Mouse (Mus musculus): ENCODE data around the gene Ccl22.

Gene Ccl22

DNA sequence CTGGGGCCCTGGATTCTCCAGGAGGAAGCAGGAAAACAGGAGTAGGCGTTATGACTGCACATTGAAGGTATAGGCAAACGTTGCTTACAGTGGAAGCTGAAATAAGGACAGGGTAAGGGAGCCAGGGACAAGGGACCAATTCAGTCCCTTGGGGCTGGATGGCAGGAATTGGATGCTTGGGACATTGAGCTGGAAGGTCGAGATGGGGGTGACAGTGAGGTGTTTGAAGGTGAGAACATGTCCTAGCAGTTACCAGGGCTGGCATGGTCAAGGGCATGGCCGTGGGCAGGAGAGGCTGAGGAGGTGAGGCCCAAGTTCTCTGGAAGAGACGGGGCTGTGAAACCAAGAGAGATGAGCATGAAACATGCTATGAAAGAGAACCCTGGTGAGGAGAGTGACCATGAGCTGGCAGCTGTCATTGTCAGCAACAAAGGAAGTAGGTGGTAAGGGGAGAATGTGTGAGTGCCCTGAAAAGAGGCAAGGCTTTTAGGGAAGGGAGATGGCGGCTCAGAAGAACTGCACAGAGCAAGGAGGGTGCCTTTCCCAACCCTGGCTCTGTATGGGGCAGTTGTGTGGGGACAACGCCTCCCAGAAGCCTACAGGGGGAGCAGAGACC is 10.5 kb upstream of the Ccl22 start:
- DNase-seq (ENCODE audit: low read depth, low spot score) = no peak

DNA sequence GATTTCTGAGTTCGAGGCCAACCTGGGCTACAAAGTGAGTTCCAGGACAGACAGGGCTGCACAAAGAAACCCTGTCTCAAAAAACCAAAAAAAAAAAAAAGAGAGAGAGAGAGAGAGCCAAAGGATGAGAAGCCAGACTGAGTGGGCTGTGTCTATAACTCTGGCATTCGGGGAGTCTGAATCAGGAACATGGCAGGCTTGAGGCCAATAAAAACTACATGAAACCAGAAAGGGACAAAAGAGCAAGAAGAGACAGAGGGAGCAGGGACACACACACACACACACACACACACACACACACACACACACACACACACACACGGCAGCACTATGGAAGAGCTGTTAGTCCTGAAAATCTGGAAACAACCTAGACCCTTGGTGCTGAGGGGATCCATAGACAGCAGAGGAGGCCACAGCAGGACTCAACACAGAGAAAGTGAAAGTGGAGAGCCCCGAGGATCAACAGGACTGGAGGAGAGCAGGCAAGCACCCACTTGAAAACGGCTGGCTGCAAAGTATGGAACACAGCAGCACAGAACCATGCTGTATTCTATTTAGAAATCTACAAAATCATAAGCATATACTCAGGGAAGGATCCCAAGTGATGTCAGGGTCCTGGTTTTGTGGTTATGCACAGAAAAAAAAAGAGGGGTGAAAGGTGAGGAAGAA is 9.8 kb upstream of the Ccl22 start:
- no peak for DNase-seq (ENCODE audit: low read depth, low spot score)

GRCm38 (mm10) chr8:94739829-94740228 is 5.6 kb upstream of the Ccl22 start:
- no peak for DNase-seq (ENCODE audit: low read depth, low spot score)

- DNase-seq (ENCODE audit: low read depth, low spot score) = no peak
Observed at GRCm38 (mm10) chr8:94740591-94740990, 4.8 kb upstream of the Ccl22 start.

DNA sequence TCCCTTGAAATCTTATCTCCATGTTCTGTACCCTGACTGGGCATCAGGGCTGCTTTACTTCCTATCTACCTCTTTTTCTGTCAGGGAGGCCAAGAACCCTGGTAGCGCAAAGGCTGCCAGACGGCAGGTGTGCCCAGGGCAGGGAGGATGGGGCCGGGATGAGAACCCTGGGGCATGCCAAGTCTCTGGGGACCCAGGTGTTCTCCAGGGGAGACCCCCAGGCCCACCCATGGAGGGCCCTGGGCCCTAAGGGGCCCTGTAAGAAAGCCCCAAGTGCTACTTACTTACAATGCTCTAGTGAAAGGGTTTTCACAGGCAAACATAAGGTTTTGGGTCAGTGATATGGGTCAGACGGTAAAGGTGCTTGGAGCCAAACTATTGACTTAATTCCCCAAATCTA is 3.7 kb upstream of the Ccl22 start:
- DNase-seq (ENCODE audit: low read depth, low spot score) = no peak

DNA sequence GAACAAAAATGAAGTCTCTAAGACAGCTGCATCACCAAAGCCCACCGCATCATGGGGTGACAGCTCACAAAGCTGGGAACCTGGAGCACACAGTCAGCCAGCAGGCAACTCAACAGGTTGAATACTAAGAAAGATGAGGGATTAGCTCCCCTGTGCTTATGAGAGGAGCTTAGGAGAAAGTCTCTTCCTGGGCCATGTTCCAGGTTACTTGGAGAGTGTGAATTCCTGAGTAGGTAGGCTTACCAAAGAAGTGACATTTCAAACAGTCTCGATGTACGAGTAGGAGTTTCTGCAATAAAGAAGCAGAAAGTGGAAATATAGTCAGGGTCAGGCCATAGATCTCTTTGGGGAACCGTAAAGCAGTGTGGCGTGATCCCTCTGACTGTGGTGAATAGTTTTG is 906 bp upstream of the Ccl22 start:
- no peak for DNase-seq (ENCODE audit: low read depth, low spot score)

DNA sequence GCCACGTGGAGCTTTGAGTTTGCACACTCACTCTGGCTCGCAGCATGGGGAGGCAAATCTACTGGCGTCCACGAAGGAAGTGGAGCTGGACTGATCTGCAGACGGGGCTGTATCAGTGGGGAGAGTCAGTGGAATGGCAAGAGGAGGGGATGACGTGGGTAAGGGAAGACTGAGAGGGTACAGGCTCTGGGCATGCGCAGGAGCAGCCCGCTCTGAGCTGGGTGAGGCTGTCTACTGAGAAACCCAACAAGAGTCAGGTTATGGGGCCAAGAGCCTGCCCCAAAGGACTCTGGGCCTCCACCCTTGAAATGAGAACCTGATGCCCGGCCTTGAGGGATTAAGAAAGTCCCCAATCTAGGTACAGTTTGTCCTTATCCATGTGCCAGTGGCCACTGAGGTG is 418 bp upstream of the Ccl22 start:
- no peak for DNase-seq (ENCODE audit: low read depth, low spot score)

GRCm38 (mm10) chr8:94746832-94747231 is 1.4 kb downstream of the Ccl22 start:
- no peak for DNase-seq (ENCODE audit: low read depth, low spot score)

- no peak for DNase-seq (ENCODE audit: low read depth, low spot score)
Observed at GRCm38 (mm10) chr8:94748363-94748762, 3.0 kb downstream of the Ccl22 start.

GRCm38 (mm10) chr8:94749942-94750341 is 4.6 kb downstream of the Ccl22 start:
- no peak for DNase-seq (ENCODE audit: low read depth, low spot score)

DNA sequence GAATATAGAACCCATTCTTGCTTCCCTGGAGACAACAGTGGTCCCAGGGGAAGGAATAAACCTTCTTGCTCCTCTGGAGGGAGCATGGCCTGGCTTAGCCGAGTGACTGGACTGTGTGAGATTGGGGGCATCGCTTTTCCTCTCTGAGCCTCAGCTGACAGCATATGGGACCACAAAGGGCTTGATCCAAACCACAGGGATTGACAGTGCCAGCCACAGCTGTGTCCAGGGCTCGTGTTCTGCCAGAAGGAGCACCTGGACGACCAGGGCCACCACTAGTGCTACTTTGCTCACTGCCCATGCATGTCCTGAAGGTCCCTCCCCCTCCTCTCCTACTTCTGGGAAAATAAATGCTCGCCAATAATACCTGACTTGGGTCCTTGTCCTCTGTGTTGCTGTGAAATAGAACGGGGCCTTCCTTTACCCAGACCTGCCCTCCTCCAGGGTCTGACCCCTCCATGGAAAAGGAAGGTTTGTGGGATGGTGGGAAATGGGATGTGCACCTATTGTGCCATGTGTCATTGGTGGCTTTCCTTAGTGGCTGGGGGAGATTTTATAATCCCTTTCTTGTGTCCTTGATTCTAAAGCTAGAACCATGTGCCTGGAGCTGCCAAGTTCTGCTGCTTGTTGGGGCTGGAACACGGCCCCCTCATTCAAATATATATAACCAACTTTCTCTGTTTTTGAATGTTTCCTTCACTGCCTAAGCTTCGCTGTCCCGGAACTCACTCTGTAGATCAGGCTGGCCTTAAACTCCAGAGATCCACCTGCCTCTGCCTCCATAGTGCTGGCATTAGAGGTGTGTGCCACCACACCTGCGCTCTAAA is 5.8 kb downstream of the Ccl22 start:
- DNase-seq (ENCODE audit: low read depth, low spot score) = no peak

- DNase-seq (ENCODE audit: low read depth, low spot score) = no peak
Observed at GRCm38 (mm10) chr8:94754006-94754405, 8.6 kb downstream of the Ccl22 start.

- DNase-seq (ENCODE audit: low read depth, low spot score) = no peak
Observed at GRCm38 (mm10) chr8:94754486-94754885, 9.1 kb downstream of the Ccl22 start.

DNA sequence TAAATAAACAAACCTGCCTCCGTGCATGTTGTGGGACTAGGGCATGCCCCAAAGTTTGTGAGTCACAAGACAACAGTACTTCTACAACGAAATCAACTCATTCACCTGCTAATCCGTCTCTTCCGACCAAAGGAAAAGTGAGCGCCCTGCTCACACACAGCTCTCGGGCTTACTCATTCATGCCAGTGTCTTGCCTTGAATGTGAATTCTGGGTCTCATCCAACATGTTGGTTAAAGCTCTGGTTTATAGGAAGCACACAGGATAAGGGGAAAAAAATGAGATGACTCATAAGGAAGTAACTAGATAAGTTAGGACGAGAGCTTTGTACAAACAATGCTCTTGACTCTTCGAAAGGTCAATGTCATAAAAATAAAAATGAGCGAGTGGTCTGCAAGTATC is 21.6 kb downstream of the Ccl22 start:
- no peak for DNase-seq (ENCODE audit: low read depth, low spot score)

DNA sequence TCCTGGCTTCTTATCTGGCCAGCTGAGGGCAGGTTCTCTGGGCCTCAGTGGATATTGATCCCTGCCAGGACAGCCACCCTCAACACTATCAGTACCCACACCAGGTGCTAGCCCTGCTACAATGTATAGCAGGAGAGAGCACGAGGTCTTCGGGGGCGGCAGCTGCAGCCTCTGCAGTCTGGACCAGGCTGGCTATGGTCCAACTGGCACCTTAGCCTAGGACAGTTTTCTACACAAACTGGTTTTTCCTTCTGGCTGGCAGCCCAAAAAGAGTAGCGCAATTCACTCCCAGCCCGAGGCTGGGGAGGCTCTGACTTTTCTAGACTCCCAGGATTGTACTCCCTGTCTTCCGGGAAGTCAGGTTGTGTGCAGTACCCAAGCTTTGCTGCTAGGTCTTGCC is 25.6 kb downstream of the Ccl22 start:
- no peak for DNase-seq (ENCODE audit: low read depth, low spot score)

DNA sequence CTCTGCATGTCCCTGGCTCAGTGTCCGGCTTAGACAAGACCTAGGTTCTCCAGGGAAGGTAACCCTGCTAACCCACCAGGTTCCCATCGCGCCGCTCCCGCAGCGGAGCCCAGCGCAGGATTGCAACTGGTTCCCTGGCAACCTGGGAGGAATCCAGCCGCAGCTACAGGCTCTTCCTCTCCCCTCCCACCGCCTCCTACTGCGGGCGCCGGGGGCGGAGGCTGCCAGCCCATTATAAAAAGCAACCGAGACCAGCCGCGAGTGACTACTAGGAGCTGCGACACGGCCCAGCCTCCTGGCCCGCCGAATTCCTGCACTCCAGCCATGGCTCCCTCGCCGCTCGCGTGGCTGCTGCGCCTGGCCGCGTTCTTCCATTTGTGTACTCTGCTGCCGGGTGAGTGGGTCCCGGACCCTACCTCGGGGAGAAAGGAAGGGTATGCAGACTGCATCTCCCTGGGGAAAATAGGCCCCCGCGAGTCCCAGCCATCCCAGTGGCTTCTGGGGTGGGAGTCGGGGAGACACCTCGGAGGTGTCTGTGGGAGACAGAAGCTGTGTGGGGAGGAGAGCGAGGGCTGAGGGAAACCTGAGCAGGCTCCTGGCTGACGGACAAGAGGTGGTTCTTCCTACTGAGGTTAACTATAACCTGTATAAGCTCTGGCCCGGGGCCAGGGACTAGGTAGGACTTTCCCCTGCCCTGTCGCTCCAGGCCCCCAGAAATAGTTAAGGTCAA is 26.7 kb downstream of the Ccl22 start, which contains the start of gene Cx3cl1:
Cx3cl1 (plus strand) TSS at position 69 of the 730 bp plus-strand sequence.
- DNase-seq (ENCODE audit: low read depth, low spot score) = no peak

DNA sequence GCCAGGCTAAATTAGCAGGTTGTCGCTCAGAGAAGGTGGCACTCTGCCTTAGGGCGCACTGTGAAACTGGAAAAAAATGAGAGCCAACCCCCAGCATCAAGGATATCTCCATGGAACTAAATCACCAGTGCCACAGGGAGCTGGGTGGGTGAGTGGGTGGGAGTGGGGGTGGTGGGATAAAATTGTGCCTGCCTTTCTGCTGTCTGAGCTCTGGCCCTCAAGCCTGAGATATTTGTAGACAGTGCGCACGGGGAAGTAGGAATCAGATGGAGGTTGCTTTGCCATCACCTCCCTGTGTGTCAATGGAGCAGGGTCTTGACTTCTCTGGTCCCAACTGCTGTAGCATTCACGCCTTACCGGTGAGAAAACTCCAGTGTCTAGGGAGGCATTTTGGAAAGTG is 27.7 kb downstream of the Ccl22 start:
- no peak for DNase-seq (ENCODE audit: low read depth, low spot score)

- DNase-seq (ENCODE audit: low read depth, low spot score) = no peak
Observed at GRCm38 (mm10) chr8:94773700-94774171, 28.3 kb downstream of the Ccl22 start.

- DNase-seq (ENCODE audit: low read depth, low spot score) = no peak
Observed at GRCm38 (mm10) chr8:94774601-94775000, 29.2 kb downstream of the Ccl22 start.

DNA sequence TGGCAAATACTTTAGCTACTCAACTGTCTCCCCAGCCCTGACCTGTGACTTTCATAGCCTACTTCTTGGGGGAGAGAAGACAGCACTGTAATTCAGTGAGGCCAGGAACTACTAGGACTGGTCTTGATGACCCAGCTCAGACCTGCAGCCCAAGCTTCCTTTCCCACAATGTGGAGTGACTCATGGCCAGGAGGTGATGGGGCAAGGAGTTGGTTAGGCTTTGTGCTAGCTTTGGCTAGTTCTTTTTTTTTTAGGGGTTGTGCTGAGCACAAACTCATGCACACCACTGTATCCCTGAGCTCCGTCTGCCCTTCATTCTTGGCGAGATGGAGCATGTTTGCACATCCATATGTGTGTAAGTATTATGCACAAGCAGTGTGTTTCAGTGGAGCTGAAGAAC is 31.0 kb downstream of the Ccl22 start:
- DNase-seq (ENCODE audit: low read depth, low spot score) = no peak

GRCm38 (mm10) chr8:94778036-94778435 is 32.6 kb downstream of the Ccl22 start:
- no peak for DNase-seq (ENCODE audit: low read depth, low spot score)

DNA sequence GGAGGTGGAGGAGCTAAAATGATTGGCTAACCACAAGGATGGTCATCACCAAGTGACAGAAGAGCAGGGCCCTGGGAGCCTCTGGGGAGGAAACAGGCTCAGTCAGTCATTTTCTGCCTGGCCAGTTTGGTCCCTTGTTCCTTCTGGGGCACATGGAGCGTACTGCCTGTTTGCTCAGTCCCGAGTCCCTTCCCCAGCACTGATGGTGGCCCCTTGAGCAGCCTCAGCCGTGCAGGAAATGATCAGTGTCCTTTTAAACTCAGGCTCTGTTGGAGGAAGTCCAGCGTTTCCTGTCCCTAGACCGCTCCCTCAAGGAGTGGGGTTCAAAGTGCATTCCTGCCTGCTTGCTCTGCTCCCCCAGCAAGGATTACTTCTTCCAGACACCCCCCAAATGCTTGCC is 33.1 kb downstream of the Ccl22 start:
- no peak for DNase-seq (ENCODE audit: low read depth, low spot score)

Data from CD4-positive helper T cell, adult 2 months (primary cell).